Mouse (Mus musculus): ENCODE measurements around the gene Socs3. TPM values are rescaled to one million over a fixed set of nuclear protein-coding genes. Genes with fewer than 3 reads are reported as not detected.

Gene Socs3
- polyA plus RNA-seq, 1 experiment from 2014 or later, result 3.4 TPM

- 31% methylated on average over 1 of the region's 1 CpGs for WGBS
- peak overlapping the region; percentile 2; the same call in 1 of the 2 replicates for H3K27ac ChIP-seq (ENCODE audit: low read depth, low read length)
- peak overlapping the region; percentile 71; the same call in 1 of the 2 replicates for H3K4me2 ChIP-seq (replicated peaks; ENCODE audit: low read depth, low read length)
- ATAC-seq (ENCODE audit: low FRiP score) (no peak), DNase-seq (ENCODE audit: low spot score) (peak; percentile 27)
- no peaks in the 10 kb centered on the region for H3K36me3 ChIP-seq (ENCODE audit: control insufficient read depth, insufficient read depth, low read length)
- peaks cover 23% of the 10 kb centered on the region for H3K27me3 ChIP-seq (ENCODE audit: control insufficient read depth, insufficient read depth, low read length)
- H3K4me3 ChIP-seq (ENCODE audit: low read depth, low read length), result no peak overlapping the region
- no peaks in the 10 kb centered on the region for H3K9me3 ChIP-seq (ENCODE audit: control insufficient read depth, low read length)
- H3K4me1 ChIP-seq (replicated peaks; ENCODE audit: control insufficient read depth, insufficient read depth, low read length), result peaks cover 29% of the 10 kb centered on the region
- no peak overlapping the region for H3K9ac ChIP-seq (ENCODE audit: low read depth, low read length)
These were observed 5.6 kb downstream of the Socs3 start for GRCm38 (mm10) chr11:117964294-117964693.

- no peaks in the 10 kb centered on the region for H3K36me3 ChIP-seq (ENCODE audit: control insufficient read depth, insufficient read depth, low read length)
- under 1% methylated on average over 9 of the region's 9 CpGs for WGBS
- no peak for ATAC-seq (ENCODE audit: low FRiP score)
- H3K27me3 ChIP-seq (ENCODE audit: control insufficient read depth, insufficient read depth, low read length), result peaks cover 23% of the 10 kb centered on the region
- H3K4me1 ChIP-seq (replicated peaks; ENCODE audit: control insufficient read depth, insufficient read depth, low read length), result peaks cover 29% of the 10 kb centered on the region
- 0 out of 2 replicates have a peak overlapping the region, but pooled peaks have one; percentile 20 for H3K9ac ChIP-seq (ENCODE audit: low read depth, low read length)
- H3K4me3 ChIP-seq (ENCODE audit: low read depth, low read length), result peak overlapping the region; percentile 30
- peak overlapping the region; percentile 71 for H3K4me2 ChIP-seq (replicated peaks; ENCODE audit: low read depth, low read length)
- H3K9me3 ChIP-seq (ENCODE audit: control insufficient read depth, low read length), result no peaks in the 10 kb centered on the region
- H3K27ac ChIP-seq (ENCODE audit: low read depth, low read length), result peak overlapping the region; percentile 2; the same call in 1 of the 2 replicates
- peak; percentile 47 for DNase-seq (ENCODE audit: low spot score)
These were observed 6.0 kb downstream of the Socs3 start for GRCm38 (mm10) chr11:117963872-117964271.

- DNase-seq (ENCODE audit: low spot score) (peak; percentile 98), ATAC-seq (ENCODE audit: low FRiP score) (peak; percentile 90)
- no peaks in the 10 kb centered on the region for H3K36me3 ChIP-seq (ENCODE audit: control insufficient read depth, insufficient read depth, low read length)
- H3K9ac ChIP-seq (ENCODE audit: low read depth, low read length), result 0 out of 2 replicates have a peak overlapping the region, but pooled peaks have one; percentile 20
- no peaks in the 10 kb centered on the region for H3K9me3 ChIP-seq (ENCODE audit: control insufficient read depth, low read length)
- 0% methylated on average over 40 of the region's 40 CpGs for WGBS
- peaks cover 23% of the 10 kb centered on the region for H3K27me3 ChIP-seq (ENCODE audit: control insufficient read depth, insufficient read depth, low read length)
- H3K27ac ChIP-seq (ENCODE audit: low read depth, low read length), result peak overlapping the region; percentile 49
- peaks cover 29% of the 10 kb centered on the region for H3K4me1 ChIP-seq (replicated peaks; ENCODE audit: control insufficient read depth, insufficient read depth, low read length)
- H3K4me2 ChIP-seq (replicated peaks; ENCODE audit: low read depth, low read length), result peak overlapping the region; percentile 71
- H3K4me3 ChIP-seq (ENCODE audit: low read depth, low read length), result peak overlapping the region; percentile 30
These were observed 6.6 kb downstream of the Socs3 start for GRCm38 (mm10) chr11:117963091-117963793.

- Histone ChIP-seq H3K4me3 (ENCODE audit: low read depth, low read length) (no peak overlapping the region), H3K4me2 (replicated peaks; ENCODE audit: low read depth, low read length) (no peak overlapping the region), H3K9ac (ENCODE audit: low read depth, low read length) (no peak overlapping the region), H3K4me1 (replicated peaks; ENCODE audit: control insufficient read depth, insufficient read depth, low read length) (peaks cover 27% of the 10 kb centered on the region), H3K27ac (ENCODE audit: low read depth, low read length) (no peak overlapping the region; the same call in 1 of the 2 replicates), H3K27me3 (ENCODE audit: control insufficient read depth, insufficient read depth, low read length) (peaks cover 21% of the 10 kb centered on the region), H3K9me3 (ENCODE audit: control insufficient read depth, low read length) (no peaks in the 10 kb centered on the region), H3K36me3 (ENCODE audit: control insufficient read depth, insufficient read depth, low read length) (no peaks in the 10 kb centered on the region)
- WGBS, result 30% methylated on average over 10 of the region's 10 CpGs
- ATAC-seq (ENCODE audit: low FRiP score), result no peak
- peak; percentile 28 for DNase-seq (ENCODE audit: low spot score)
These were observed 7.4 kb downstream of the Socs3 start for GRCm38 (mm10) chr11:117962228-117963067.

- H3K4me2 ChIP-seq (replicated peaks; ENCODE audit: low read depth, low read length), result no peak overlapping the region
- H3K27me3 ChIP-seq (ENCODE audit: control insufficient read depth, insufficient read depth, low read length), result peaks cover 11% of the 10 kb centered on the region
- no peak for DNase-seq (ENCODE audit: low spot score)
- H3K36me3 ChIP-seq (ENCODE audit: control insufficient read depth, insufficient read depth, low read length), result no peaks in the 10 kb centered on the region
- peaks cover 20% of the 10 kb centered on the region for H3K4me1 ChIP-seq (replicated peaks; ENCODE audit: control insufficient read depth, insufficient read depth, low read length)
- no peak overlapping the region for H3K4me3 ChIP-seq (ENCODE audit: low read depth, low read length)
- ATAC-seq (ENCODE audit: low FRiP score), result no peak
- no peak overlapping the region for H3K9ac ChIP-seq (ENCODE audit: low read depth, low read length)
- H3K27ac ChIP-seq (ENCODE audit: low read depth, low read length), result no peak overlapping the region
- H3K9me3 ChIP-seq (ENCODE audit: control insufficient read depth, low read length), result no peaks in the 10 kb centered on the region
These were observed 9.2 kb downstream of the Socs3 start for GRCm38 (mm10) chr11:117960601-117961000.

- ATAC-seq (ENCODE audit: low FRiP score), result no peak
- Histone ChIP-seq H3K4me1 (replicated peaks; ENCODE audit: control insufficient read depth, insufficient read depth, low read length) (peaks cover 14% of the 10 kb centered on the region), H3K27ac (ENCODE audit: low read depth, low read length) (no peak overlapping the region), H3K36me3 (ENCODE audit: control insufficient read depth, insufficient read depth, low read length) (no peaks in the 10 kb centered on the region), H3K4me2 (replicated peaks; ENCODE audit: low read depth, low read length) (no peak overlapping the region), H3K9ac (ENCODE audit: low read depth, low read length) (no peak overlapping the region), H3K27me3 (ENCODE audit: control insufficient read depth, insufficient read depth, low read length) (peaks cover 7% of the 10 kb centered on the region), H3K4me3 (ENCODE audit: low read depth, low read length) (no peak overlapping the region), H3K9me3 (ENCODE audit: control insufficient read depth, low read length) (no peaks in the 10 kb centered on the region)
- WGBS, result 57% methylated on average over 17 of the region's 17 CpGs
- no peak for DNase-seq (ENCODE audit: low spot score)
These were observed 10.0 kb downstream of the Socs3 start for GRCm38 (mm10) chr11:117959741-117960381.

GRCm38 (mm10) chr11:117959166-117959565 is 10.7 kb downstream of the Socs3 start:
- DNase-seq (ENCODE audit: low spot score) (no peak), ATAC-seq (ENCODE audit: low FRiP score) (no peak)
- Histone ChIP-seq H3K9ac (ENCODE audit: low read depth, low read length) (no peak overlapping the region), H3K36me3 (ENCODE audit: control insufficient read depth, insufficient read depth, low read length) (no peaks in the 10 kb centered on the region), H3K27me3 (ENCODE audit: control insufficient read depth, insufficient read depth, low read length) (peaks cover 2% of the 10 kb centered on the region; the same call in 1 of the 2 replicates), H3K4me3 (ENCODE audit: low read depth, low read length) (no peak overlapping the region), H3K4me2 (replicated peaks; ENCODE audit: low read depth, low read length) (no peak overlapping the region), H3K27ac (ENCODE audit: low read depth, low read length) (no peak overlapping the region), H3K4me1 (replicated peaks; ENCODE audit: control insufficient read depth, insufficient read depth, low read length) (peaks cover 9% of the 10 kb centered on the region; the same call in 1 of the 2 replicates), H3K9me3 (ENCODE audit: control insufficient read depth, low read length) (no peaks in the 10 kb centered on the region)
- WGBS, result 93% methylated on average over 4 of the region's 4 CpGs

GRCm38 (mm10) chr11:117958197-117958596 is 11.7 kb downstream of the Socs3 start:
- H3K36me3 ChIP-seq (ENCODE audit: control insufficient read depth, insufficient read depth, low read length), result no peaks in the 10 kb centered on the region
- 70% methylated on average over 7 of the region's 7 CpGs for WGBS
- H3K4me1 ChIP-seq (replicated peaks; ENCODE audit: control insufficient read depth, insufficient read depth, low read length), result peaks cover 5% of the 10 kb centered on the region; the same call in 1 of the 2 replicates
- no peak for ATAC-seq (ENCODE audit: low FRiP score)
- H3K27ac ChIP-seq (ENCODE audit: low read depth, low read length), result no peak overlapping the region
- no peaks in the 10 kb centered on the region for H3K9me3 ChIP-seq (ENCODE audit: control insufficient read depth, low read length)
- H3K4me2 ChIP-seq (replicated peaks; ENCODE audit: low read depth, low read length), result no peak overlapping the region
- no peak overlapping the region for H3K9ac ChIP-seq (ENCODE audit: low read depth, low read length)
- no peak for DNase-seq (ENCODE audit: low spot score)
- peaks cover 2% of the 10 kb centered on the region; the same call in 1 of the 2 replicates for H3K27me3 ChIP-seq (ENCODE audit: control insufficient read depth, insufficient read depth, low read length)
- no peak overlapping the region for H3K4me3 ChIP-seq (ENCODE audit: low read depth, low read length)

Measured in hindbrain, embryonic 11.5 days (tissue).